Mouse (Mus musculus) heart, adult 18-20 months (tissue): Measurements from ENCODE around the gene Fars2. TPM values are rescaled to one million over a fixed set of nuclear protein-coding genes. Genes with fewer than 3 reads are reported as not detected.

Experiments
- DNase-seq, 2 experiments: peaks; one replicate each; pipeline ENCODE4 v3.0.0; 2021 to 2022; ENCODE audit warnings: mixed read lengths in 1 of 2
- total RNA-seq, 2 experiments: library from RNA; stranded (reverse); gene quantifications; 2 replicates each; pipeline ENCODE4 v1.2.3; 2021

Gene Fars2
- total RNA-seq, 2 experiments from 2014 or later, result 80.0 to 86.2 TPM

DNA sequence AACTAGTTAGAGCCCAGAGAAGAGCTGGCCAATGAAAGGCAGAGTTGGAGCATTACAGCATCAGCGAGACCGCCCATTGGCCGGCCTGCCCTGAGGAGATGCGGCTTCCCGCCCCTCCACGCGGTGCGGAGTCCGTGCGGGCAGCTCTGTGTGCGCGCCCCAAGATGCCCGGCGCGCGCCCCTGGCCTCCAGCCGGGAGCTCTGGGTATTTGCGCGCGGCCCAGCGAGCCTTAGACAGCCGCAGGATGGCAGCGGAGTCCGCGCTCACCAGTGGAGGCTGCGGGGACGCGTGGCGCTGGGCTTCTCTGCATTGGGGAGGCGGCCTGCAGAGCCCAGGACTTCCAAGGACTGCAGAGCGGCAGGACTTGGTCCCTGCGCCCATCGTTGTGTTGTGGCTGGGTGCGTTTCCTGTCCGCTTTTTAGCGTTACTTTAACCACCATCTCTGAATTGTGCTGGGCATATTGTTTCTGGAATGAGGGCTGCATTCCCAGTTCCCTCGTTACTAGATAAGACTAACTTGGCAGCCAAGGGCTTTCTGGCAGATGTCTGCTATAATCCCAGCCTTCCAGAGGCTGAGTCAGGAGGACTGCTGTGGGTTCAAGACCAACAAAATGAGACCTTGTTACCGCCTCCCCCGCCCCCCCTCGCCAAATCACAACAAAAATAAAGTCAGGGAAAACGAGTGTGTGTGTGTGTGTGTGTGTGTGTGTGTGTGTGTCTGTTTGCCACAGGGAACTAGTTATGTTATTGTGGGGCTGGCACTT, 461.5 kb downstream of the Fars2 start:
- DNase-seq, result peak; percentile 50 to 51

DNA sequence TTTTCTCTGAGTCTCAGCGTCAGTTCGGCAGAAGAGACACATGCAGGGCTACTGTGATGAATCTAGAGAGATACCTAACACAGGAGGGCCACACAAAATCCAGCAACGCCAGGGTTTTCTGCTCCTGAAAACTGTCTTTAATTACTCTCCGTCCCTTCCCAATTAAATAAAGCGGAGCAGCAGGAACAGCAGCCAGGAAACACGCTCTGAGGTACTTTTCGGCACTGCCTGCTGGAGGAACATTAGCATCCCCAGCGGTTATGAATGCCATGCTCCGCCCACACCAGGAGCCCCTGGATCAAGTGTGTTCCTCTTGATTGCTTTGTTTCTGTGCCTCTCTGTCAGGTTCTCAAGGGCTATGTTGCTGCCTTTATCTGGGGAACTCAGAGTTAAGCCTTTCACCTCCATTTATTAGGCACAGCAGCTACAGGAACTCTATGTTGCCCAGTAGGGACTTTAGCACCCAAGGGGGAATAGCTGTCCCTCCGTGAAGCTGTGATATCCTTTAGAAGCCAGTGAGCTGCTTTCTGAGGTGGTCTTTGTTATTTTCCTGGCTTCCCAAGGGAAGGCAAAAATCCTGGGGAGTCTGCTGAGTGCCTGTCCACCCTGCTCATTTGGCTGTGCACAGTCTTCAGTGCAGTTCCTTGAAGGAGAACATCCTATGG, 465.3 kb downstream of the Fars2 start:
- DNase-seq, result no peak

- no peak for DNase-seq
Measured at GRCm38 (mm10) chr13:36583481-36584151, 466.4 kb downstream of the Fars2 start.

DNA sequence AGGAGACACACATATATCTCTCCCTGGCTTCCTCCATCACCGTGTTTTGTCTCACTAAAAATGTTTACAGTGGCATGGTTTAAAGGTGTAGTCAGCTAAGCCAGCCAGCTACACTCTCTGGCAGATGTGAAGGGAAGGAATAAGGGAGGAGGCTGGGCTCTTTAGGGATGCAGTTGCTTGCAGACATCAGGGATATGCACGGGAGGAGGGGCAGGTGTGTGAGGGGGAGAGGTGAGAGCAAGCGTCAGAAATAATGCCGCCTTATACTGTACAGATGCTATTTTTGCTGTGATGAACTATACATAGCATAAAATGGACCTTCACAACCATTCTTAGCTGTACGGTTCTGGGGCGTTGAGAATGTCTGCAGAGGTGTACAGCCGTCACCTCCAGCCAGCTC, 467.0 kb downstream of the Fars2 start:
- no peak for DNase-seq

DNA sequence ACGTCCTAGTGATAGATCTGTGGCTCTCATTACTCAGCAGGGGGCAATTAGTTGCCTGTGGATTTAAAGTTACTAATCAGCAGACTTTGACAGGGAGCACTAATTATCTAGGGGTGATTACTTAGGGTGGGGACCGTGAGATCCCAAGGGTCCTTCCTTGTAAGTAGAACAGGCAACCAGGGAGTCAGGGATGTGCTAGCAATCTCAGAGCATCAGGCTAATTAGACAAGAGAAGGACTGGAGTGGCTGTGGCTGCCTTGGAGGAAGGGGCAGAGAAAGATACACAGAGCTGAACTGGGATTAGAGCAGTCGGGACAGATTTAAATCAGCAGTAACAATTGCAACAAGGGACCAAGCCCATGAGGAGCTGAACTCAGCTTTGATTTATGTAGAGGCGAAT, 471.9 kb downstream of the Fars2 start:
- no peak for DNase-seq

DNA sequence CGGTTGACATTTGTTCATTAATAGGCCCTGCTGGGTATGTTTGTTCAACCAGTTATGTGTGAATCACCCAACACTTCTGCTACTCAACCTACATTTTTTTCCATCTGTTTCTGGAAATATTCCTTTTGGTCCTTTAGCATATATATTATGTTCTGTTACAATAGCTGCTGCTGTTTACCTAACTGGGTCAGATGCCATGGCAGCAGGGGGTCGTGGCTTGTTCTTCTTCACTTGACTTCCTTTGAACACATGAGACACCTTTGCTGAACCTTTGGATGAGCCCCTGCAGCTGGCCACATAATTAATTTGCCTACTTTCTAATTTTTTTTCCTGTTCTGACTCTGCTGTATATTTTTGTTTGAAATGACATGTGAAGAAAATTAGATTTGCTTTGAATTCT, 475.1 kb downstream of the Fars2 start:
- no peak for DNase-seq

GRCm38 (mm10) chr13:36606717-36607116, 489.5 kb downstream of the Fars2 start:
- DNase-seq, result no peak

GRCm38 (mm10) chr13:36607871-36608270, 490.7 kb downstream of the Fars2 start:
- DNase-seq, result no peak

GRCm38 (mm10) chr13:36610426-36610825, 493.2 kb downstream of the Fars2 start:
- DNase-seq, result no peak

GRCm38 (mm10) chr13:36612785-36613750, 495.9 kb downstream of the Fars2 start:
- DNase-seq, result no peak

GRCm38 (mm10) chr13:36620498-36621332, 503.5 kb downstream of the Fars2 start:
- DNase-seq, result no peak

GRCm38 (mm10) chr13:36621333-36621659, 504.1 kb downstream of the Fars2 start:
- DNase-seq, result no peak

GRCm38 (mm10) chr13:36623556-36623955, 506.3 kb downstream of the Fars2 start:
- DNase-seq, result no peak

DNA sequence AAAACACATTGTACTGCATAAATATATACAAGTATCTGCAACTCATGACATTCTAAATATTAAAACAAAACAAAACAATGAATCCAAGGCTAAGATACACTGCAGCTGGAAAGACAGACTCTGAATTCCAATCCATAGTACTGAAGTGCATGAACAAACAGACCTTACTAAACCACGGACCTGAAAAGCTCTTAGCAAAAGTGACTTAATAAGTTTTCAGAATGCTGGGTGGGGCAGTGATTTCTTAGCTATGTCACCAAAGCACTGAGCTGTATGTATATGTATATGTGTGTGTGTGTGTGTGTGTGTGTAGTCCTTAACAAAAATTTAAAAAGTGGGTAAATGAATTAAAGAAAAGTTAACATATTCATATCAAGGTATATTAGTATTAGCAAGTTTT, 511.9 kb downstream of the Fars2 start:
- DNase-seq, result no peak

DNA sequence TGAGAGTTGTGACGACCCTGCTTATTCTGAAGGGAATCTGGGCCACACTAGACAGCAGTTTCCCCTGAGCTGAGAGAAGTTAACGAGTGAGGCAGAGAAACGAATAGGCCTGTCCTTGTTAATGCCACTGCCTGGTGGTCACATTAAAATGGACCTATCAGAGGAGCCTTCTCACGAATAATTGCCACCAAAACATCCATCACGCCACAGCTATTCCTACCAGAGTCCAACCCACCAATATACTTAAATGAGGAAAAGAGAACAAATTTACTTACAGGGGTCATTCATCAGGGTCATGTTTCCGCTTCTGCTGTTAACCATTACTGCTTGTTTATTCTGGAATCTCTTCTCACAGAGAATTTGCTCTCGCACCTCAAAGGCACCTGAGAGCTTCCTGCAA, 531.0 kb downstream of the Fars2 start:
- DNase-seq, result no peak

- DNase-seq, result no peak
Measured at GRCm38 (mm10) chr13:36654251-36654650, 537.0 kb downstream of the Fars2 start.

DNA sequence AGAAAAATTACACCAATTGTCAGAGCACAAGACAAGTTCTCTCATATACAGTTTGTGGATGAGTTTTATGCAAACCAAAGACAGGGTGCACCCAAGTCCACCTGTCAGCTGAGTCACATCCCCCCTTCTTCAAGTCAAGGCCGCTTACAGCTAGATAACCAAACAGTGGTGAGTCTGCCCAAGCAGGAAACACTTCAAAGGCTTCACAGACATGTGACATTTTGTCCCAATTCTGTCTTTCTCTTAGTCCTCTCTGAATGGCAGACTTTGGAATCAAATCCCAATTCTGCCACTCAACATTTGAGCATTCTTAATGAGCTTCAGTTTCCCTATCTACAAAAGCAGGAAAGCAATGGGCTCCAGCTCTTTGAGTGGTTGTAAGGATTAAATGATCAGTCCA, 562.1 kb downstream of the Fars2 start:
- no peak for DNase-seq

DNA sequence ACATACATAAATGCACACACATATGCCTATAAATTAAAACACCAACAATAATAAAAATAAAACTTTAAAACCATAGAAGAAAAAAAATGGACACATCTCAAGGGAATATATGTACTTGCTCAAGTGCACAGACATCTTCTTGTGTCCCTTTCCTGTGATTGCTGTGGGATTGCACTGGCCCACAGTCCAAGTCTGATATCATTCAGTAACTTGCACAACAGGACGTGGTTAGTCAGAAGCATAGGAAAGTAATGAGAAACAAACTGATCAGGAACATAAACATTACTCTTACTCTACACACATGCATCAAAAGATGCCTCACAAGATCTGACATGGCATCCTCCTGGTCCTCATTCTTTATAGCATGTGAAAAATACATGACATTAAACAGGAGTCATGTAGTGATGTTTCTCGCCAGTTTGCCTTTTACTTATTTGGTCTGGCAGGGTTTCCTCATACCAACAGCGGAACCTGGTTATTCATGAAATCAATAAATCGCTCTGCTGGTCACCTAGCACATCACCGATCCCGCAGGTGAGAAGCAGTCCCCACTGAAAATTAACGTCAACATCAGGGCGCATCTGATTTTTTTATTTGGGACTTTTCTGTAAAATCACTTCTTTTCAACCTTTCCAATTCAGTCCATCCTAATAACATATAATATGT, 563.6 kb downstream of the Fars2 start:
- DNase-seq, result no peak

- DNase-seq, result no peak
Measured at GRCm38 (mm10) chr13:36683581-36683980, 566.4 kb downstream of the Fars2 start.

DNA sequence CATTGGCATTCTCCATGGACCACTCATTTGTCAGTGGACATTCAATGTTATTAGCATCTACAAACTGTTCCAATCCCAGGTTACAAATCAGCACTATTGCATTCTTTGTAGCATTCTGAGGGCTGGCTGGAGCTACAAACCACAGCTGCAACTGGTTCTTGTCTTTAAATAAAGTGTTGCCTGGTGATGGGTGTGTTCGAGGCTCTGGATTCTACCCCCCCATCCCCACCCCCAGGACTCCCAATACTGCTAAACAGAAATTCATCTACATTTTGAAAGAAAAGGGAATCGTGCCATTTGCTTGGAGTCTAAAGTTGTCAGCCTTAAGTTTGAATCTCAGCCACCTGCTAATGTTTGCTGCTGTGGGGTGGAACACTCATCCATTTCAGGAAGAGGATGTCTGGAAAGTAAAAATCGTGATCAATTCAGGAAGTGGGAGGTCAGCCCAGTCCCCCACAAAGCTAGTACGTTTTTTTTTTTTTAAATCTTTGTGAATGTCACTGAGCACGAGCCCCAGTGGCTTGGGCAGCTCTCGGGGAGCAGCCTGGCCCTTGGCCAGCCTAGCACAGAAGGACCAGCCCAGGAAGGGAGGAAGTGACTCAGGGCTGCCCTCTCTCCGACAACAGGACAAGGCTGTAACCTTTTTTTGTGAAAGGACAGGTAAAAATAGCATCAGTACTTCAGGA, 578.4 kb downstream of the Fars2 start:
- peak in 1 of 2 experiments; percentile 70 for DNase-seq
